Mouse (Mus musculus): ENCODE measurements around the gene Parp3. TPM values are rescaled to one million over a fixed set of nuclear protein-coding genes. Genes with fewer than 3 reads are reported as not detected.

Gene Parp3
- polyA plus RNA-seq, 1 experiment, result 26.8 TPM

- no peaks in the 10 kb centered on the region for H3K27me3 ChIP-seq (ENCODE audit: control insufficient read depth, insufficient read depth, insufficient read length)
- no peak overlapping the region for H3K4me3 ChIP-seq (ENCODE audit: insufficient read depth, poor library complexity, severe bottlenecking)
- peak; percentile 77 for TF ChIP-seq CTCF (IDR thresholded peaks at IDR 0.05; ENCODE audit: control insufficient read depth, insufficient read depth, insufficient read length)
- TF ChIP-seq MYOD1 (IDR thresholded peaks at IDR 0.05; ENCODE audit: control insufficient read depth, insufficient read length, low read depth), result no peak
- peaks cover 42% of the 10 kb centered on the region for H3K79me2 ChIP-seq (ENCODE audit: control insufficient read depth, insufficient read depth)
- peaks cover 16% of the 10 kb centered on the region for H3K79me3 ChIP-seq (ENCODE audit: low read depth)
- H3ac ChIP-seq (ENCODE audit: control insufficient read depth, insufficient read length, low read depth), result peak overlapping the region; percentile 21
- peaks cover 5% of the 10 kb centered on the region for H3K36me3 ChIP-seq (ENCODE audit: control insufficient read depth, insufficient read depth)
These were observed 2.3 kb downstream of the Parp3 start for GRCm38 (mm10) chr9:106474456-106474855.

DNA sequence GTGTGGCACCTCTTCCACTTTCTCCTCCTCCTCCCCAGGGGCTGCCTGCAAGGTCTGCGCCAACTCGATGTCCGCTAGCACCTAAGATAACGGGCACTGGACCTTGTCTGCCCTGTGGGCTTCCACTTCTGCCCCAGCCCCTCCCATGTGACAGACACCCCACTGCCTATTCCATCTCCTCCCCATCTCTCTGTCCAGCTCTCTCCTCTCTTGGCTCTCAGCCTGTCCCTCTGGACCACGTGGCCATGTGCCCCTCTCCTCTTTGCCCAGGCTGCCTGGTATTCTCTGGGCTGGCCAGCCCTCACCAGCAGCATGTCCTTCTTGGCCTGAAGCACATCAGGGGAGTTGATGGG is 3.0 kb downstream of the Parp3 start:
- Histone ChIP-seq H3ac (ENCODE audit: control insufficient read depth, insufficient read length, low read depth) (no peak overlapping the region), H3K79me3 (ENCODE audit: low read depth) (peaks cover 12% of the 10 kb centered on the region), H3K4me3 (ENCODE audit: insufficient read depth, poor library complexity, severe bottlenecking) (no peak overlapping the region), H3K27me3 (ENCODE audit: control insufficient read depth, insufficient read depth, insufficient read length) (no peaks in the 10 kb centered on the region), H3K79me2 (ENCODE audit: control insufficient read depth, insufficient read depth) (peaks cover 36% of the 10 kb centered on the region), H3K36me3 (ENCODE audit: control insufficient read depth, insufficient read depth) (peaks cover 5% of the 10 kb centered on the region)
- no peak for TF ChIP-seq MYOG (IDR thresholded peaks at IDR 0.05; ENCODE audit: control insufficient read depth, extremely low read depth, insufficient read length)
- no peak for TF ChIP-seq MYOD1 (IDR thresholded peaks at IDR 0.05; ENCODE audit: control insufficient read depth, insufficient read length, low read depth)
- no peak for TF ChIP-seq FOSL1 (IDR thresholded peaks at IDR 0.05; ENCODE audit: insufficient read depth, low read length, poor library complexity, severe bottlenecking)
- no peak for TF ChIP-seq CEBPB (IDR thresholded peaks at IDR 0.05; ENCODE audit: low read depth)
- TF ChIP-seq USF1 (IDR thresholded peaks at IDR 0.05; ENCODE audit: low read depth), result no peak
- TF ChIP-seq CTCF (IDR thresholded peaks at IDR 0.05; ENCODE audit: control insufficient read depth, insufficient read depth, insufficient read length), result no peak
- TF ChIP-seq MAX (IDR thresholded peaks at IDR 0.05), result no peak

- H3K27me3 ChIP-seq (ENCODE audit: control insufficient read depth, insufficient read depth, insufficient read length), result no peaks in the 10 kb centered on the region
- TF ChIP-seq CTCF (IDR thresholded peaks at IDR 0.05; ENCODE audit: control insufficient read depth, insufficient read depth, insufficient read length) (no peak), MAX (IDR thresholded peaks at IDR 0.05) (no peak)
- peaks cover 9% of the 10 kb centered on the region for H3K79me3 ChIP-seq (ENCODE audit: low read depth)
- H3K36me3 ChIP-seq (ENCODE audit: control insufficient read depth, insufficient read depth), result peaks cover 5% of the 10 kb centered on the region
- H3ac ChIP-seq (ENCODE audit: control insufficient read depth, insufficient read length, low read depth), result no peak overlapping the region
- peaks cover 31% of the 10 kb centered on the region for H3K79me2 ChIP-seq (ENCODE audit: control insufficient read depth, insufficient read depth)
- H3K4me3 ChIP-seq (ENCODE audit: insufficient read depth, poor library complexity, severe bottlenecking), result no peak overlapping the region
These were observed 3.5 kb downstream of the Parp3 start for GRCm38 (mm10) chr9:106473081-106473752.

- no peak overlapping the region for H3K4me3 ChIP-seq (ENCODE audit: insufficient read depth, poor library complexity, severe bottlenecking)
- peaks cover 22% of the 10 kb centered on the region for H3K79me2 ChIP-seq (ENCODE audit: control insufficient read depth, insufficient read depth)
- H3K27me3 ChIP-seq (ENCODE audit: control insufficient read depth, insufficient read depth, insufficient read length), result no peaks in the 10 kb centered on the region
- TF ChIP-seq CTCF (IDR thresholded peaks at IDR 0.05; ENCODE audit: control insufficient read depth, insufficient read depth, insufficient read length), result no peak
- TF ChIP-seq MYOD1 (IDR thresholded peaks at IDR 0.05; ENCODE audit: control insufficient read depth, insufficient read length, low read depth), result no peak
- no peak for TF ChIP-seq MAX (IDR thresholded peaks at IDR 0.05)
- TF ChIP-seq FOSL1 (IDR thresholded peaks at IDR 0.05; ENCODE audit: insufficient read depth, low read length, poor library complexity, severe bottlenecking), result no peak
- TF ChIP-seq USF1 (IDR thresholded peaks at IDR 0.05; ENCODE audit: low read depth), result no peak
- no peak for TF ChIP-seq MYOG (IDR thresholded peaks at IDR 0.05; ENCODE audit: control insufficient read depth, extremely low read depth, insufficient read length)
- TF ChIP-seq CEBPB (IDR thresholded peaks at IDR 0.05; ENCODE audit: low read depth), result no peak
- H3K79me3 ChIP-seq (ENCODE audit: low read depth), result peaks cover 7% of the 10 kb centered on the region
- H3K36me3 ChIP-seq (ENCODE audit: control insufficient read depth, insufficient read depth), result peaks cover 5% of the 10 kb centered on the region
- H3ac ChIP-seq (ENCODE audit: control insufficient read depth, insufficient read length, low read depth), result no peak overlapping the region
These were observed 4.4 kb downstream of the Parp3 start for GRCm38 (mm10) chr9:106472321-106472720.

DNA sequence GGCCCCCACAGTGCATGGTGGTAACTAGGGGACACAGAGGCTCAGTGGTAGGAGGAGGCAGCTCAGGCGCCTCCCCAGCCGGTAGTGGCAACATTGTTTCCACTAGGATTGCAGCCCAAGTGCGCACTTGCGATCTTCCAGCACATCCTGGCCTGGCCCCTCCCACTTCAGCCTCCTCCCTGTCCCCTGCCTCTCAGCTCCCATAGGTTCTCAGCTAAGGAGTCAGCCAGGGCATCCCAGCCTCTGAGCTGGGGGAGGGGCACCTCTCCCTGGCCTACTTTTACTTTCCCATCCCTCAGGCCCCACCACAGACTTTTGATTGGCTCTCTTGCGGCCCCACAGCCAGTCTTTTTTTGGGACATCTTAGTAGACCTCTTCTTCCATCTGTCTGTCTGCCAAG is 4.9 kb downstream of the Parp3 start:
- Histone ChIP-seq H3K36me3 (ENCODE audit: control insufficient read depth, insufficient read depth) (peaks cover 5% of the 10 kb centered on the region), H3K4me3 (ENCODE audit: insufficient read depth, poor library complexity, severe bottlenecking) (no peak overlapping the region), H3K27me3 (ENCODE audit: control insufficient read depth, insufficient read depth, insufficient read length) (no peaks in the 10 kb centered on the region), H3ac (ENCODE audit: control insufficient read depth, insufficient read length, low read depth) (no peak overlapping the region), H3K79me2 (ENCODE audit: control insufficient read depth, insufficient read depth) (peaks cover 22% of the 10 kb centered on the region), H3K79me3 (ENCODE audit: low read depth) (peaks cover 7% of the 10 kb centered on the region)
- TF ChIP-seq USF1 (IDR thresholded peaks at IDR 0.05; ENCODE audit: low read depth) (no peak), MYOD1 (IDR thresholded peaks at IDR 0.05; ENCODE audit: control insufficient read depth, insufficient read length, low read depth) (no peak), CTCF (IDR thresholded peaks at IDR 0.05; ENCODE audit: control insufficient read depth, insufficient read depth, insufficient read length) (no peak), FOSL1 (IDR thresholded peaks at IDR 0.05; ENCODE audit: insufficient read depth, low read length, poor library complexity, severe bottlenecking) (no peak), CEBPB (IDR thresholded peaks at IDR 0.05; ENCODE audit: low read depth) (no peak), MAX (IDR thresholded peaks at IDR 0.05) (no peak), MYOG (IDR thresholded peaks at IDR 0.05; ENCODE audit: control insufficient read depth, extremely low read depth, insufficient read length) (no peak)

DNA sequence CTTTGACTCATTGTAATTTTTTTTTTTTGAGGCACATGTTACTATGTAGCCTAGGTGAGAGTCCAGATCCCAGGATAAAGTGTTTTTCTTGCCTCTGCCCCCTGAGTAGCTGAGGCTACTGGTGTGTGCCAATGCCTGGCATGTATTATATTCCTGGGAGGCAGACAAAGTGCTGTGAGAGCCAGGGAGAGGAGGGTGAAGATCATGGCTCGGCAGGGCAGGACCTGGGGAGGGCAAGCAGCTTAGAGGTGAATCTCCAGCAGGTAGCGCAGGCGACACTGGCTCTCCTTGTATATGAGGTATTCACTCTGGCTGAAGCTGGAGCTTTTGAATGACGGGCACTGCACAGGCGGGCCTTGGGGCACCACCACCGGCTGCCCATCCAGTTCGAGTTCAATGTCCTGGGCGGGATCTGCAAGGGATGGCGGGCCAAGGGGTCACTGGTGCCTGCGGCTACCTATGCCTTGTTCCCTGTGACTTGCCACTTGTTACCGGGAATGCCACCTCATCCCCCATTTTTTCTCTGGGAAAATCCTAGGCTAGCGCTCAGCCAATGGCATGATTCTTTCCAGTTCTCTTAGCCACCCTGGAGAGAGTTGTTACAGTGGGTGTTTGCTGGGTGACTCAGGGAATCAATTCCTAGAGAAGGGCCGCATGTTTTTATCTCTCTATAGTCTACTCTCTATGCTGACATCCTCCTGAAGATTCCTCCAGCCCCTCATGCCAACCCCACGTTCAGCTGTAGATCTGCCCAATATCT is 5.6 kb downstream of the Parp3 start:
- Histone ChIP-seq H3ac (ENCODE audit: control insufficient read depth, insufficient read length, low read depth) (no peak overlapping the region), H3K36me3 (ENCODE audit: control insufficient read depth, insufficient read depth) (peaks cover 5% of the 10 kb centered on the region), H3K79me2 (ENCODE audit: control insufficient read depth, insufficient read depth) (peaks cover 22% of the 10 kb centered on the region), H3K79me3 (ENCODE audit: low read depth) (peaks cover 7% of the 10 kb centered on the region), H3K4me3 (ENCODE audit: insufficient read depth, poor library complexity, severe bottlenecking) (no peak overlapping the region), H3K27me3 (ENCODE audit: control insufficient read depth, insufficient read depth, insufficient read length) (no peaks in the 10 kb centered on the region)
- no peak for TF ChIP-seq MYOD1 (IDR thresholded peaks at IDR 0.05; ENCODE audit: control insufficient read depth, insufficient read length, low read depth)
- TF ChIP-seq MYOG (IDR thresholded peaks at IDR 0.05; ENCODE audit: control insufficient read depth, extremely low read depth, insufficient read length), result no peak
- TF ChIP-seq MAX (IDR thresholded peaks at IDR 0.05), result no peak
- no peak for TF ChIP-seq CTCF (IDR thresholded peaks at IDR 0.05; ENCODE audit: control insufficient read depth, insufficient read depth, insufficient read length)
